Comparison of ENCODE assay signal across 8 mouse cellular contexts in the genomic region with DNA sequence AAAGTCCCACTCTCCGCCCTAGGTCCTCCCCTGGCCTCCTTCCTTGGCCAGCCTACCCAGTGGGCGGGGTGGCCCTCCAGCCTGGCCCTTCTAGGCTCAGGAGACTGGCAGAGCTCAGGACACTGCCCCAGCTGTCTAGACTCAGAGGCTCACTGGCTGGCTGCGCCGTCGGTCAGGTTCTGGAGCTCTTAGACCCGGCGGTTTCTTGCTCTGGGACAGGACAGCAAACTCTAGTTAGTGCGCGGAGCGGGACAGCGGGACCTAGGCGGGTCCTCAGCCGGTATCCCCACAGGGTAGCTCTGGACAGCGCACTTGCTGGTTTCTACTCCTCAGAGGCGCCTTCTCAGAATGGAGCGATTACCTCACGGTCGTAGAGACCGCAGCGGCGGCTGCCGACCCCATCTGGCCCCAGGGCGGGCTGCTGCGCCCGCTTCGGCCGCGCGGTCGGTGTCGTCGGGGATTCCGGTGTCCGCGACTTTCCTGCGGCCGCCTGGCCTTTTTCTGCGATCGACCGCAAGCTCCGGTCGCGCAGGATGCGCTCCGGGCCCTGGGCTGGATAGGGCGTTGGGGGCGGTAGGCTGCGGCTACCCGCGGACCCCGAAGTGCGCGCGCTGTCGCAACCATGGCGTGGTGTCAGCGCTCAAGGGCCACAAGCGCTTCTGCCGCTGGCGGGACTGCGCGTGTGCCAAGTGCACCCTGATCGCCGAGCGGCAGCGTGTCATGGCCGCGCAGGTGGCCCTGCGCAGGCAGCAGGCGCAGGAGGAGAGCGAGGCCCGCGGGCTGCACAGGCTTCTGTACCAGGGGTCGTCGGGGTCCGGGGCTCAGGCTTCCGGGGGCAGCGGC. TPM values are rescaled to one million over a fixed set of nuclear protein-coding genes. Genes with fewer than 3 reads are reported as not detected.
A peak's percentile ranks its signal among the peaks of the same experiment; 100 is the strongest.
DNase-seq lines count a peak whose midpoint lies in the region; ATAC-seq lines count a peak whose summit lies in the region.

No protein-coding gene starts in this region.

- H3K9me3 ChIP-seq in stomach, embryonic 14.5 days (ENCODE audit: control insufficient read depth, low read depth, low read length): no peaks in the 10 kb centered on the region

- WGBS in stomach, embryonic 14.5 days: under 1% methylated on average over 78 of the region's 78 CpGs

- H3K27ac ChIP-seq in stomach, embryonic 14.5 days (ENCODE audit: low read length): no peak overlapping the region

- H3K4me2 ChIP-seq in stomach, embryonic 14.5 days (replicated peaks; ENCODE audit: low read depth, low read length): peak overlapping the region; percentile 81

- intact Hi-C loops in left cerebral cortex, postnatal 4 days (cut with DNase I): no loop called here

- H3K27me3 ChIP-seq in stomach, embryonic 14.5 days (ENCODE audit: control insufficient read depth, insufficient read depth, low read length): peaks cover 19% of the 10 kb centered on the region; the same call in 1 of the 2 replicates

- peak; percentile 71 for DNase-seq in left cerebral cortex, postnatal 4 days
- no peak for DNase-seq in left cerebral cortex, adult 8-10 months (ENCODE audit: low spot score in 2 of 2)
- peak; percentile 61 for DNase-seq in adrenal gland, postnatal 25 days
- DNase-seq in kidney, adult 8-10 months: peak; percentile 53 to 62

- H3K36me3 ChIP-seq in stomach, embryonic 14.5 days (ENCODE audit: control insufficient read depth, insufficient read depth, low read length): no peaks in the 10 kb centered on the region

- H3K4me1 ChIP-seq in stomach, embryonic 14.5 days (ENCODE audit: control insufficient read depth, insufficient read depth, low read length): no peaks in the 10 kb centered on the region

- peak overlapping the region; percentile 14; the same call in 1 of the 2 replicates for H3K9ac ChIP-seq in stomach, embryonic 14.5 days (replicated peaks; ENCODE audit: low read depth, low read length)

- peak overlapping the region; percentile 41 for H3K4me3 ChIP-seq in stomach, embryonic 14.5 days (ENCODE audit: low read depth, low read length)

- ATAC-seq in granulocyte monocyte progenitor cell, adult 5-6 weeks (replicated peaks; ENCODE audit: poor library complexity, severe bottlenecking): peak; percentile 86
- ATAC-seq in megakaryocyte, adult 5-6 weeks (ENCODE audit: poor library complexity, severe bottlenecking): peak; percentile 36
- ATAC-seq in stomach, embryonic 14.5 days (ENCODE audit: insufficient number of reproducible peaks, insufficient read depth, low FRiP score, low read depth): peak; percentile 93
- ATAC-seq in cerebellum, adult (ENCODE audit: insufficient number of reproducible peaks, low FRiP score, low TSS enrichment): no peak; the same call in 1 of the 2 replicates

RNA-seq across cellular contexts. Expression of a gene that starts 8.9 kb away (rescaled TPM):
- total RNA-seq in left cerebral cortex, postnatal 4 days (2021): 1 to 10 TPM; 1.0 to 1.4 TPM
- under 1 TPM in 3 of 4 experiments, not detected in 1; 0.20 to 0.21 (median 0.21) TPM for total RNA-seq in left cerebral cortex, adult 8-10 months (2022)
- total RNA-seq in adrenal gland, postnatal 25 days (2021): 0.58 and 0.71 TPM in 2 replicates
- not detected in 2 replicates for total RNA-seq in granulocyte monocyte progenitor cell, adult 5-6 weeks (2014; fragmentation: Nextera tagmentation)
- not detected in 2 replicates for total RNA-seq in granulocyte monocyte progenitor cell, adult 5-6 weeks (2017)
- 0.02 and 0.39 TPM in 2 replicates for total RNA-seq in megakaryocyte, adult 5-6 weeks (2015)
- not detected in 2 replicates for total RNA-seq in megakaryocyte, adult 5-6 weeks (2017)
- 0.43 and 1.5 TPM in 2 replicates for polyA plus RNA-seq in stomach, embryonic 14.5 days (2014; fragmentation: Nextera tagmentation; extraction: Ambion mirVana)

Comparison
In these comparisons a context has a peak if more than half of its experiments do, and no peak if none do; other contexts are left out.
1. DNase-seq: peak in left cerebral cortex, postnatal 4 days (single experiment), adrenal gland, postnatal 25 days (single experiment) and kidney, adult 8-10 months (2 of 2); none in left cerebral cortex, adult 8-10 months (0 of 2).